Mouse (Mus musculus) ES-Bruce4 (cell line): ENCODE results near the gene Rnls.

Source experiments
- CTCF ChIP-seq: IDR thresholded peaks from one replicate; pipeline ENCODE4 v1.8.1; 2011; ENCODE audit warnings: low read depth, low read length
- EP300 ChIP-seq: IDR thresholded peaks from 2 replicates; pipeline ENCODE4 v1.6.1; 2011; ENCODE audit warnings: low read depth, low read length; ENCODE audit not compliant: insufficient read depth

GRCm38 (mm10) chr19:33217791-33218300 lies 174.2 kb downstream of the Rnls start:
- TF ChIP-seq EP300 (no peak), CTCF (no peak)
